Mouse (Mus musculus): ENCODE measurements around the gene Gm10324. TPM values are rescaled to one million over a fixed set of nuclear protein-coding genes. Genes with fewer than 3 reads are reported as not detected.

Gene Gm10324
- not detected for total RNA-seq (2023)

GRCm38 (mm10) chr13:66119247-66119646 lies at the start of gene Gm10324:
TSS of gene Gm10324 (plus strand) at chr13:66119547.

Other genes with a start within 250 kb of the Gm10324 start
- not detected for gene Gm10772, start 108.0 kb downstream of the Gm10324 start, total RNA-seq (2023)

All from T-cell, adult 66 days (primary cell).